8 mouse cellular contexts compared by ENCODE assay signal in genomic region chr6:73377884-73378283, GRCm38 (mm10).
"Had no signal": no experiment of that assay in that cellular context is flagged by ENCODE, and none has a peak within 500 bp of the region (broad histone marks: within the 10 kb centered on the region; RNA-seq: fewer than 3 reads in every experiment).

No protein-coding gene starts in this region.

- DNase-seq: kidney, adult 2 months; kidney, postnatal 14 days; liver; liver, embryonic 13.5 days; liver, postnatal 0 days; thymus, postnatal 4 days had no signal

- ATAC-seq: intestine, embryonic 15.5 days; liver, postnatal 0 days; midbrain, embryonic 15.5 days had no signal
